ENCODE assay signal across 8 mouse cellular contexts in the genomic region with DNA sequence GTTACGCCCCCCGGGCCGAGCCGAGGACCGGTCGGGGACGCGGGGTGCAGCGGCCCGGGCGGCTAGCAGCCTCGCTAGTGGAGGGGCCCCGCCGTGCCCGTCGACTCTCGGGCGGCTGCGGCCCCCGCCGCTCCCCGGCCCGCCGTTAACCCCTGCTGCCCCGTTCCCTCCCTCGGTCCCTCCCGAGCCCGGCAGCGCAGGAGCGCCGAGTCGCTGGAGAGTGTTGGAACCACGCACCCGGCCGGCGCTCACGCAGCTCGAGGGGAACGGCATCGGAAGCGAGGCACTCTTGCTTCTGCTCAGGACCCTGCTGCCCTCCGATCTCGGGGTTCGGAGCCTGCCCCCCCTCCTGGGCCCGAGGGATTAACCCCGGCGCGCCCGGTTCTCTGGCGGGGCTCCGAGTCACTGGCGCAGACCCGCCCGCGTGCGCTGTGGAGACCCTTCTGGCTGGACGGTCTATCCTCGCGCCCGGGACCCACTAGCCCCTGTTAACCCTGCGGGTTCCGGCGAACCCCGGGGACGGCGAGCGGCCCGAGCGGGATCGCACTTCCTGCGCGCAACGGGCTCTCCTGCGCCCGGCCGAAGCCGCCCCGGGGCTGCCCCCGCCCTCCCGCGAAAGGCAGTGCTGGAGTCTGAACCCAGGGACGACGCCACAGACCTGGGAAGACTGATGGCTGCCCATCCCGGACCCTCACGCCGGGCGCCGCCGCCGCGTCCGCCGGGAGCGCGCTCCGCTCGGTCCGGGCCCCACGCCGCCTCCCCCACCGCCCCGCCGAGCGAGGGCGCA. TPM values are rescaled to one million over a fixed set of nuclear protein-coding genes. Genes with fewer than 3 reads are reported as not detected.
DNase-seq lines count a peak whose midpoint lies in the region; ATAC-seq lines count a peak whose summit lies in the region.

No protein-coding gene starts in this region.

- WGBS in liver, embryonic 12.5 days (ENCODE audit: insufficient replicate concordance): under 1% methylated on average over 85 of the region's 105 CpGs

- peak overlapping the region; percentile 48 for H3K4me3 ChIP-seq in liver, embryonic 12.5 days

- no peak overlapping the region for H3K27ac ChIP-seq in liver, embryonic 12.5 days

- no peaks in the 10 kb centered on the region for H3K9me3 ChIP-seq in liver, embryonic 12.5 days (replicated peaks)

- peak; percentile 34 for DNase-seq in embryo, embryonic 10.5 days (ENCODE audit: low spot score)
- no peak for DNase-seq in embryo, embryonic 10 days (ENCODE audit: low spot score)
- DNase-seq in thymus, postnatal 4 days: peak; percentile 41
- no peak for DNase-seq in thymus, postnatal 0 days (ENCODE audit: low spot score)
- DNase-seq in left cerebral cortex, postnatal 25 days (ENCODE audit: low spot score in 2 of 2): no peak
- no peak for DNase-seq in layer of hippocampus, postnatal 25 days (ENCODE audit: extremely low spot score in 1 of 2, low spot score in 1 of 2)

- no peaks in the 10 kb centered on the region for H3K36me3 ChIP-seq in liver, embryonic 12.5 days

- intact Hi-C loops in left cerebral cortex, postnatal 25 days (cut with DNase I): no loop called here

- H3K9ac ChIP-seq in liver, embryonic 12.5 days: 0 out of 2 replicates have a peak overlapping the region, but pooled peaks have one; percentile 22

- ATAC-seq in liver, embryonic 12.5 days: no peak
- ATAC-seq in frontal cortex, adult (ENCODE audit: low TSS enrichment): no peak

- H3K27me3 ChIP-seq in liver, embryonic 12.5 days (replicated peaks): peaks cover 95% of the 10 kb centered on the region

- H3K4me1 ChIP-seq in liver, embryonic 12.5 days: no peaks in the 10 kb centered on the region

- H3K4me2 ChIP-seq in liver, embryonic 12.5 days: peak overlapping the region; percentile 62

RNA-seq across cellular contexts. Expression of a gene that starts 14.8 kb away (rescaled TPM):
- 1.7 and 2.0 TPM in 2 replicates for polyA plus RNA-seq in thymus, postnatal 0 days (2015; fragmentation: Nextera tagmentation; extraction: Ambion mirVana)
- 1.9 and 2.2 TPM in 2 replicates for polyA plus RNA-seq in liver, embryonic 12.5 days (2016; fragmentation: Nextera tagmentation; extraction: Ambion mirVana)
- total RNA-seq in left cerebral cortex, postnatal 25 days (2021): 100 to 1,000 TPM; 146 to 149 TPM
- total RNA-seq in layer of hippocampus, postnatal 25 days (2021): 100 to 1,000 TPM; 132 to 149 TPM

Comparison
In these comparisons a context has a peak if more than half of its experiments do, and no peak if none do; other contexts are left out.
1. DNase-seq: peak in embryo, embryonic 10.5 days (single experiment) and thymus, postnatal 4 days (single experiment); none in embryo, embryonic 10 days (single experiment), thymus, postnatal 0 days (single experiment), left cerebral cortex, postnatal 25 days (0 of 2) and layer of hippocampus, postnatal 25 days (0 of 2).